Mouse (Mus musculus) mouse trophoblast stem cell (cell line): ENCODE results near the gene Clcn2.

Experiments
- in situ Hi-C, 2 experiments: fragments of 300-500 bp; cut with MseI, MboI; formaldehyde crosslinking; loops; 2 replicates in 1 of 2; 3 replicates in 1 of 2; pipeline ENCODE4 v1.15.1; 2025

The Clcn2 gene

DNA sequence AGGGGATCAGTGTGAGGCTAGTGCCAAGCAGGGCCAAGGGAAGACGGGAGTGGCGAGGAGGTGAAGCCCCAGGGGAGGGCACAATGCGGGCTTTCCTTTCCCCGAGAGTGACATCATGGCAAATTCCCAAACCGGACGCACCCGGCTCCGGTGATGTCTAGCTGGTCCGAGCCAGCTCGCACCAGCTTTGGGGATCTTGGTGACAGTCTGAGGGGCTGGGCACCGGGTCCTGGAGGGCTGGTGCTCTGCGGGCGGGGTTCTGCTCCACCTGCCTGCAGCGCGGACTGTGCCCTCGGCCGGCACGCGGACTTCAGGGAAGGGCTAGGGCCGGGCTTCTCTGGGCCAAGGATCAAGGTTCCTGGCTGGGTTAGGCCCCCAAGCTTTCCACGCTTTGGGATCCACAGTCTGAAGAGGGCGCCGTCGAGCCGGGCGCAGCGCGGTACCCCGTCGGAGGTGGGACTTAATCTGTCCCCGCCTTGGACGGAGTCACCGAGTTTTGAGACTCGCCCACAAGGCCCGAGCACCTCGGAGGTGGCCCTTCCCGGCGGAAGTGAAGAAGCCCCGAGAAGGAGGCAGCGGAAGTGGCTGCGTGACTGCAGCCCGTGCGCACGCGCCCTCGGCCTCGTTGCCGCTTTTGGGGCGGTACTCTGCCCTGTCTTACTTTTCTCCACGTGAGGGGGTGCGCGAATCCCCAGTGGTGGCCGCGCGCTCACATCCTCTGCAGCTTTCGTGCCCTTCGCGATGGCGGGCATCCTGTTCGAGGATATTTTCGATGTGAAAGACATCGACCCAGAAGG lies at the start of gene Clcn2, which contains the start of gene Polr2h:
Gene Clcn2 (minus strand): TSS at position 566 of the 797 bp plus-strand sequence.
Gene Polr2h (plus strand): TSS at position 485 of the 797 bp plus-strand sequence.
- in situ Hi-C loops, result no loop called here

DNA sequence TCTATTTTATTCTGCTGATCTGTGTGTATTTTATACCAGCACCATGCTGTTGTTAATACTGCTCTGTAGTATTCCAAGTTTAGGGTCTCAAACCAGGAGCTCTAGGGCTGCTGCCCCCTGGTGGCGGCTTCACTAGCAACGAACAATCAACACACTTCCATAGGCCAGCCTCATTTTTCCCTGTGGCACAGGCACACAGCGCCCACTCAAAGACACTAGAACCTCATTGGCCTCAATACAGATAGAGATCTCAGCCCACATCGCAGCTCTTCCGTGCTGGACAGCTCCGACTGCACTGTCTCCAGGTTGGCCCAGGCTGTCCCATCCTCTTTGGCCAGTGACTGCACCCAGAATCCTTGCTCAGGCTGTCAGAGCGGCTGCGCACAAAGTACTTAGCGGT lies 47.7 kb upstream of the Clcn2 start:
- in situ Hi-C loops, result no loop called here

DNA sequence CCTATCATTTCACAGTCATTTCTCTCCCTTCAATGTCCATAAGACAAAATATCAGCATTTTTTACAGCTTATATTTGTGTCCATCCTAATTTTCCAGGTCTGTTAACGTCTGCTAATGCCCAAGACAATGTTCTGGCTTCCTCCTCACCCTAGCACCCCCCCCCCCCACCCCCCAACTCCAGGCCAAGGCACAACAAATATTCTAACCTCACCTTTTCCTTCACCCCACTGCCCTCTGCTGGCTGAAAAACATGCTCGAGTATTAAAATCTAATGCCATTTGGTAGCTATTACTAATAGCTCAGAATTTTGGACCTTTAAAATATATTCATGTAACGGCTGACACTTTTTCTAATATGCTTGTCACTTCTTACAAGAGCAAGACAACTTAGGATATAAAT lies 44.1 kb upstream of the Clcn2 start:
- in situ Hi-C loops, result loop anchor here (5.0 kb wide), 1 partner anchor 34 kb away; no protein-coding TSS in a partner anchor

DNA sequence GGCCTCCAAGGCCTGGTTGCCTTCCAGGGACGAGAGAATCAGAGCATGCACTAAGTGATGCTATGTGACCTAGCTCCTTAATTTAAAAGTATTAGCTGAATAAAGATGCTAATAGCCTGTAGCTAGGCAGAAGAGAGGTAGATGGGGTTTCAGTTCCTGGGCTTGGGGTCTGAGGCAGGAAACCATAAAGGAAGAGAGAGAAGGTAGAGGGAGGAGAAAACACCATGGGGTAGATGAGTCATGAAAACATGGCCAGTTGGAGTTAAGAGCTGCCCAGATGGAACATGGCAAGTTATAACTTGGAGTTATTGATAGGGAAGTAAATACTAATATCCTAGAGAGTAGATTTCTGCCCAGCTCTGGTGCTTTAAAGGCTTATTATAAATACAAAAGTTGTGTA lies 39.8 kb upstream of the Clcn2 start:
- in situ Hi-C loops, result no loop called here

DNA sequence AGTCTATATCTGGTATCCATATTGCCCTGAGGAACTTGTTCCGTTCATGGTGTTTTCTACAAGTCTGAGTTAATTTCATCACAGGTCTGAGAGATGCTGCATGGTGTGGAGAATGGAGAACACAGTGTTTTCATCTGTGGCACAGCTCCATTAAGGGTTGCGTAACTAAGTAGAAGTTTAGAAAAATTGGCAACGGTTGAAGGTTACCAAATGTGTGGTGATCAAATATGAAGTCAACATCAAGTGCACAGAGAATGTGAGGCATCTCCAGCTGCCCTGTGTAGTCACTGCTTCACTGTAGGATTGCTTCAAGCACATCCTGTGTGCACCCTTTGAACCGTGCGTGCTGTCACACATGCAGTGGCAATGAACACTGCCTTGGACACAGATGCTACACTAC lies 38.5 kb upstream of the Clcn2 start:
- in situ Hi-C loops, result no loop called here

DNA sequence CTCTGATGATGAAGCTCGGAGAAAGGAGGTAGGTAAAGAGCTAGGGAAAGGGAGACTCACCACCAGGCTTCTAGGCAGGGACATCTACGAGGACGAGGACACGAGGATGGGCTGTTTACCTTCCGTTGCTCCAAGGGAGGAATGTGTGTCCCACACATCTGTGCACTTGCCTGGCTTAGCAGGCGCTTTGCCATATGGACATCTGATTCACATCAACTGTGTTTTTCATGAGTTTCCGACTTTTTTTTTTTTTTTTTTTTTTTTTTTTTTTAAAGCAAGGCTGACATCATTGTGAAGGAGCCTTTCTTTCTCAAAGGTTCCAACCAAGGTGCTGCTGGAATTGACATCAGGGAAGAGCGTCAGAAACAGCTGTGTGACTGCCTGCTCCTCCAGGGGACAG lies 33.0 kb upstream of the Clcn2 start:
- in situ Hi-C loops, result no loop called here

DNA sequence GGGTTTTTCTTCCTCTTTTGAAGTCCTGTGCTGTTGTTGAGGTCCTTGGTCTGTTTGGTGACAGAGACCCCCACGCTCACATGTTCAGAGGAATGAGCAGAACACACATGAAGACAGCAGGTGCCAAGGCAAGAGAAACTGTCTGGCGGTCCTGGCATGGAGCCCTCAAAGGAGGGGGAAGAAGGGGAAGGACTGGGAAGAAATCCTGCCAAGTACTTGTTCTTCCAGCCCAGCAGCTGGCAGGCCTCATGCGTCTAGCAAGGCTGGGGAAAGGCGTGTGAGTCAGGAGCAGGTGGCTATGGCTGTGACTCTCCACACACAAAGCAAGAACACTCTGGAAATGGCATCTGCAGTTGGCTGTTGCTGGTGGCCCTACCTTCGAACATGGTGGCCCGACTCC lies 29.1 kb upstream of the Clcn2 start:
- in situ Hi-C loops, result no loop called here

DNA sequence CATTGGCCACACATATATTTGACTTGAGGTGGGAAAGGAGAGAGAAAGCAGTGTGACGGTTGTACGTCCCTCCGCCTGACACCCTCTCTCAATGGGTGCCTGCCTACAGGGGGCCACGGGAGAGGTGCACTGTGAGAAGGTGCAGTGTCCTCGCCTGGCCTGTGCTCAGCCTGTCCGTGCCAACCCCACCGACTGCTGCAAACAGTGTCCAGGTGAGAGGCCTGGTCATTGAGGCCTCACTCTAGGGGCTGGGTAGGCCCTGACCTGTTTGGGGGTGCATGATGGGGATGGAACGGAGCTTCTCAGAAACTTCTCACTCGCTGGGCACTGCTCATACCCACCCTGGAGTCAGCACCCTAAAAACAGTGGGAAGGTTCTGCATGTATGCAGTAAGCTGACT lies 22.3 kb upstream of the Clcn2 start:
- in situ Hi-C loops, result no loop called here

DNA sequence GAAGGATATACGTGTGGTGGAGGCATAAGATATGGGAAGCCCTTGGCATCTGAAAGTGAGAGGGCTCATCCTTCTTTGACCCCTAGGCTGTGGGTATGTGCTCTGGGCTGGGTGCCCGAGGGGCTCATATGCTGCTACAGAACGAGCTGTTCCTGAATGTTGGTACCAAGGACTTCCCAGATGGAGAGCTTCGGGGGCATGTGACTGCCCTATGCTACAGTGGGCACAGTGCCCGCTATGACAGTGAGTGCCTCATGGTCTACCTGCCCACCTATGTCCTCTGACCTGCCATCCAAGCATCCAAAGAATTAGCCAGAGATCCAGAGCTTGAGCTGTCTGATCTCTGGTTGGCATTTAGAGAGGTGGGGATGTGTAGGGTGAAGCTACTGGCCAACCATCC lies 19.3 kb upstream of the Clcn2 start:
- in situ Hi-C loops, result no loop called here

DNA sequence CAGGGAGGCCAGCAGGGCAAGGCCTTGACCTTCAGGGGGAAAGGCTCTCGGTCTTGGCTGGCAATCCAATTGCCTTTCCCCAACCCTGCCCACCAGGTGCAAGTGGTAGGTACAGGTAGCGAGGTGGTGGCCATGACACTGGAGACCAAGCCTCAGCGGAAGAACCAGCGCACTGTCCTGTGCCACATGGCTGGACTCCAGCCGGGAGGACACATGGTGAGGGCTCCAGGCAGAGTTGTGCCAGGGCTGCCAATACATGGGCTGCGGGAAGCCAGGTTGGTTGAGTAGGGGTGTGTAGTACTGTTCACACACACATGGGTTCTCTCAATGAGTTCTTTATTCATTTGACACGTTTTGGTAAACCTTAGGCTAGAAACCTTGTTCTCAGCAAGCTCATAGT lies 18.6 kb upstream of the Clcn2 start:
- in situ Hi-C loops, result no loop called here

DNA sequence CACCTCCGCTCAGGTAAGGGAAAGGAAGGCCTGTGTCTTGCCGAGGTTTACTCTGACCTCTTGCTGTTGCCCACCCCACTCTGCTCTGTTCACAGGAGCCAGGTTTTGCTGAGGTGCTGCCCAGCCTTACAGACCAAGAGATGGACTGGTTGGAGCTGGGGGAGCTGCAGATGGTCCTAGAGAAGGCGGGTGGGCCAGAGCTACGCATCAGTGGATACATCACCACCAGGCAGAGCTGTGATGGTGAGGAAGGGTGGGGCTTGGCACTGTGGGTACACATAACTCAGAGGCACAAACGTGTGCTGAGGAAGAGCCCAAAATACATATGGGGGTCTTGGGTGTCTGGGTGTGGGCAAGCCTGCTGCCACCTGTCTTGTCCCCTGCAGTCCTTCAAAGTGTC lies 18.1 kb upstream of the Clcn2 start:
- in situ Hi-C loops, result no loop called here

DNA sequence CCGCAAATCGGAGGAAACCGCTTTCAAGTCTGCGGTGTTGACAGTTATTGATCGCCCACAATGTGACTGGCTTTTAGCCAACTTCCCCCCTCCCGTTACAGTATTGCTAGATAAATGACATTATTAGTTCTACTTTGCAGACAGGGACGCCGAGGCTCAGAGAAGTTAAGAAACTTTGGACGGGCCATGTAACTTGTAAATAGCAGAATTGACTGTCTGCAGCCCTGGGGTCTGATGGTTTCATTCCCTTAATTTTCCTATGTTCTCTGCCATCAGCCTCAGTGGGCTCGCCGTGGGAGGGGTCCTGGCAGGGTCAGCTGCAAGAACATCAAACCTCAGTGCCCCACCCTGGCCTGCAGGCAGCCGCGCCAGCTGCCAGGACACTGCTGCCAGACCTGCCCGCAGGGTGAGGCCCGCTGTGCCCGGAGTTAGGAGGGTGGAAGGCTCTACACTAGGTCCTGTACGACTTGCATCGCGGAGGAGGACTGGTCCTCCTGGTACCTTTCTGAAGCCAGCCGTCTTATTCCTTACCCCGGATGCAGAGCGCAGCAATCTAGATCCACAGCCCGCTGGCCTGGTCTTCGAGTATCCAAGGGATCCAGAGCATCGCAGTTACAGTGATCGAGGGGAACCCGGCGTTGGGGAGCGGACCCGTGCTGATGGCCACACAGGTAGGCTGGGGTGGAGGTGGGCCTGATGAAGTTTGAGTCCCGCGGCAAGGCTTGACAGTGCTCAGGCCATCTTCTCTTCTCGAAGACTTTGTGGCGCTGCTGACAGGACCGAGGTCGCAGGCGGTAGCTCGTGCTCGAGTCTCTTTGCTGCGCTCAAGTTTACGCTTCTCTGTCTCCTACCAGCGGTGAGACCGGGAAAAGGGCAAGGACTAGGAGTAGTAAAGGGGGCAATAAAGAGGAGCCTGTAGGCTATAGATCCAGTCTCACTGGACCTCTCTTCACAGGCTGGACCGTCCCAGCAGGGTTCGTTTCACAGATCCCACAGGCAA lies 16.5 kb upstream of the Clcn2 start, which contains the start of gene Thpo:
Gene Thpo (minus strand): TSS at position 781 of the 1,000 bp plus-strand sequence.
- in situ Hi-C loops, result no loop called here

DNA sequence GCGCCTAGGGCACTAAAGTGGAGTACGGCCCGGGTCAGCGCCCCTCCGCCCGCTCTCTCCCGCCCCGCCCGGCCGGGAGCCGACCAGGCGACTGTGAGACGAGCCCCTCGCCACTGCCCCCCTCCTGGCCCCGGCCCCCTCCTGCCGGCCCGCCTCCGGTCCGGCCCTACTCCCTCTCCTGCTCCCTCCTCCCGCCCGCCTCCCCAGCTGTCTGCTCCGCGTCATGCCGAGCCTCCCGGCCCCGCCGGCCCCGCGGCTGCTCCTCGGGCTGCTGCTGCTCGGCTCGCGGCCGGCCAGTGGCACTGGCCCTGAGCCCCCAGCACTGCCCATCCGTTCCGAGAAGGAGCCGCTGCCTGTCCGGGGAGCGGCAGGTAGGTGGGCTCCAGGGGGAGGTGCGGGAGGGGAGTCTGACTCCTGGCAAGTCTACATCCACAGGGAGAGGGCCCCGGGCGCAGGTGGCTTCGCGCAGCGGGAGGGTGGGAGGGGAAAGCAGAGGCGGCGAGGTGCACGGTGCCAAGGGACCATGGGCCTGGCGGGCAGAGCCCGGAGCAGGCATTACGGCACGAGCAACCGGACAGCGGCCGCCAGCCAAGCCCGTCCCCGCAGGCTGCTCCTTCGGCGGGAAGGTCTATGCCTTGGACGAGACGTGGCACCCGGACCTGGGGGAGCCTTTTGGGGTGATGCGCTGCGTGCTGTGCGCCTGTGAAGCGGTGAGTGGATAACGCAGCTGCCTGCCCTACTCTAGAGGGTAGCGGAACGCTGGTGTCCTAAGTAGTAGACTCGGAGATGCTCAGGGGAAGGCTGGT lies 15.6 kb upstream of the Clcn2 start, which contains the start of gene Chrd:
Gene Chrd (plus strand): TSS at position 203 of the 806 bp plus-strand sequence.
- in situ Hi-C loops, result no loop called here

DNA sequence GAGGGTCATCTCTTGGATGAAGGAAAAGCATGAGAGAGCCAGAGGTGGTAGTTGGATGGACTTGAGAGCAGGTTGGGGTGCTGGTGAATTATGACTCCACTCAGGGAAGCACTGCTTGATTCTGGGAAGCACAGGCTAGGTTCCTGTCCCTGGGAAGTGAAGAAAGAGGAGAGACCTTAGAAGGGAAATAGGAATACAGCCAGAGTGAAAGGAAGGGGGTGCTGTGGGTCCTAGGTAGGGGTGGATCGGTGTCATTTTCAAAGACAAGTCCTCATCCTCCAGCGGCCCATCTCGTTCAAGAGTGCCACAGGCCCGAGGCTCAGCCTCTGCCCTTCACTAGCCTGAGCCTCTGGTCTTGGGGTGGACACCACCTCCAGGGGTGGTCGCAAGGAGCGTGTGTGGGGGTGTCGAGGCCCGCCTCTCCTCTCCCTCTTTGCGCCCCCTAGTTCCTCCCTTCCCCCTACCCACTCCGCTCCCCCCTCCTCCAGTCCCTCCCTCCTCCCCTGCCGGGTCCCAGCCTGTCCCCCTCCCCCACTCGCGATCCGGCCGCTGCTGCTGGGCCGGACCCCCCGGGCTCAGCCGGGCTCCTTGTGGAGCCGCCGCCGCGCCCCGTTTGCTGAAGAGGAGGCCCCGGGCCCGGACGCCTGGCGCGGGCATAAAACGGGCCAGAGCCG lies 14.8 kb upstream of the Clcn2 start:
- in situ Hi-C loops, result no loop called here

DNA sequence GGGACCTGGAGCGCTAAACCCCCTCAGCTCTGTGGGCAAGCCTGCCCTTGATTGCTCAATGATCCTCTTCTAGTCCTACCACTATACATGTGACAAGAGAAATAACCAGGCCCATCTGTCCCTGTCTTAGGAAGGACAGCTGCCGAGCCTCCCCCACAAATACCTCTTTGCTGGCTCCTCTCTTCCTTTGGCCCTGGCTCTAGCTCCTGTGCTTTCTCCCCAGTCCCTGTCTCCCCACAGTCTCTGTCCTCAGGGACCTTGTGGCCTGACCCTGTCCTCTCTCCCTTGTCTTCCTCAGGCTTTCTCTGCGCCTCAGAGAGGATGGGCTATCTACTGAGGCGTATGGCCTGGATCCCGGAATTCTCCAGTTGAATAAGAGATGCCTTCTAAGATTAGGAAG lies 14.1 kb upstream of the Clcn2 start:
- in situ Hi-C loops, result no loop called here

DNA sequence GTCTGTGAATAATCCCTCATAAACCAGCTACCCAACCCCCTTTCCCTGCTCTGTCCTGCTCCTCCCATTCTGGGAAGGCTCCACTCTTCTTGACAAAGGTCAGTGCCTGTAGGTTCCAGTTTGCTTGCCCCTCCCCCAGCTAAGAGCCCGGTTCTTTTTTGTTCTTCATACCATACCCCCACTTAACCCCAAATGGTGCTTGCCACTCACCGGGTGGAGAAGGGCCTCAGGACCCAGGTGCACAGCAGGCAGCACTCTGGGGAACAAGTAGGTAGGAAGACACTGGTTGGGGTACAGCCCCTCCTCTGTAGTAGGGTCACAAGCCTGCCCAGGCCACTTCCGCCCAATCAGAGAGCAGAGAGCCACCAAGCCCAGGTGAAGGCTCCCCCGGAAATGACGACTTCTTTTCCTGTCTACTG lies 12.8 kb upstream of the Clcn2 start:
- in situ Hi-C loops, result no loop called here

DNA sequence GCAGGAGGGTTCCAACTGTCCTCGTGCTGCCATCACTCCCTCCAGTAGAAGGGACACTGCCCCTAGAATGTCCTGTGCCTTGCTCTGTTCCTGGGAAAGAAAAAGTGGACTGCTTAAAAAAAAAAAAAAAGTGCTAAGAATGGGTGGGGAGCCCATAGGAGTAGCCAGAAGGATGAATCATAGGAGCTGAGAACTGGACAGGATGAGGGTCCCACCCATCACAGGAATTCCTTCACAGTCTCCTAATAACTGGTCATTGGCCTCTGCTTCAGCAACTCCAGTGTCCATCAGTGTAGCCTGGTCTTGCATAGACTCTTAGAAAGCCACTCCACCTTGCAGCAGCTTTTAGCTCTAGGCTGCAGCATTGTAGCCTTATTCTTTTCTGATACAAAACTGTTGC lies 8.8 kb upstream of the Clcn2 start:
- in situ Hi-C loops, result loop anchor here (5.0 kb wide), 1 partner anchor 36 kb away; no protein-coding TSS in a partner anchor

DNA sequence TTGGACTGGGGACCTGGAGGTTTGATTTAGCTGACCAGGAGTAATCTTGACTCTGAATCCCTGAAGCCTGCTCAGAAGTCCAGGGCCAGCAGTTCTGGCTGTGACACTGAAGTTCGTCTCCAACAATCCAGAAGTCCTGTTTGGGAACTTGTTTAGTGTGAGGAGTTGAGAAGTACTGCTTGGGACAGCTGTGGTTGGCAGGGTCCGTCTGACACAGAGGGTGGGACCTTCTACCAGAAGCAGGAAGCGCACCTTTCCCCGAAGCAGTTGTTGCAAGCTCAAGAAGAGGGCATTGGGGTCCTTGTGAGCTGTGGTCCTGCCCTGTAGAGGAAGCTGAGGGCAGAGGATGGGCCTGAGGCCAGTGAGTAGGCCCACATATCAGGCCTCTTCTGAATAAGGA lies 8.2 kb upstream of the Clcn2 start:
- in situ Hi-C loops, result loop anchor here (5.0 kb wide), 1 partner anchor 37 kb away; no protein-coding TSS in a partner anchor

DNA sequence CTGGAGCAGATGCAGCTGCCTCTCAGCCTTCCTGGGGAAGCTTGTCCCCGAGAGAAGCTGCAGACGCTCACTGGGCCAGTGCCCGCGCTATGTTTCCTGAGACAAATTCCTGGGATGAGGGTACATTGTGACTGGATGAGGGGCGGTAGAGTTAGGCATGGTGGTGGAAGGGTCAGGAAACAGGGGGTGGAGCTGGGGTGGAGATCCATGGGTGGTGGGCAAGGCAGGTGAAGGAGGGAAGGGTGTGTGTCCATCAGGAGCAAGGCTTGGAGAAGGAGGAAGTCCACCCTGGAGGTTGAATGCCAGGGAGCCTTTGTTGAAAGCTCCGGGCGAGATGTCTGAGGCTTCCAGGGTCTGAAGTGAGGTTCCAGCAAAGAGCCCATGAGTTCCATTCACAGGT lies 7.8 kb upstream of the Clcn2 start:
- in situ Hi-C loops, result loop anchor here (5.0 kb wide), 1 partner anchor 37 kb away; no protein-coding TSS in a partner anchor

DNA sequence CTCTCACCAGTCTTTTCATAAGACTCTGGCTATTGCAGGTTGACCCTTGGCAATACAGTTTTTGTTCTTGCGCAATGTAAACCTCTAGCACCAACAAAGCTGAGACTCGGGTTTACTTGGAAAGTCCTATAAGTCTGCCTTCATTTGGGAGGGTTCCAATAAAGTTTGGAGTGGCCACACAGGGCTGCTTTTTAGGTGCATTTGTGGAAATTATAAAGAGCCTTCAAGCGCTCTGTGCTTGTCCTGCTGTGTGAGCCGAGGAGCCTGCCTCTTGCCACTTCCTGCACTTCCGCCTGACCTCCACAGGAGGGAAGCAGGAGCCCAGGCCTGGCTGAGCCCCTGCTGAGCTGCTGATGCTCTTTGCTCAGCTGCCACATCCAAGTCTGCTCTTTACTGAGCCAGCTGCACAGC lies 6.8 kb upstream of the Clcn2 start:
- in situ Hi-C loops, result no loop called here

DNA sequence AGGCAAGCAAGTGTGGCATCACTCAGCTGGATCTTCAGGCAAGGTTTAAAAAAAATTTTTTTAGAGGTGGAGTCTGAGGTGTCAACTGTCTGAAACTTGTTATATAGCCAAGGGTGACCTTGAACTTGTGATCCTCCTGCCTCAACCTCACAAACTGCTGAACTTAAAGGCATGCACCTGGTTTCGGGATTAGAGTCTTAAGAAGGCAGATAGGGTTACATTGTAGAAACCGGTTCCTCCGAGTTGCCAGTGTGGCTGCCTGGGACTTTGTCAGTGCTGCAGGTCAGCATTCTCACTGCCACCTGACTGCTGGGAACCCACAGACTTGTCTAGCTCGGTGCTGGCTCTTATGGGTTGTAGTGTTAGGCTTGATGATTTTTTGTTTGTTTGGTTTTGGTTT lies 5.7 kb upstream of the Clcn2 start:
- in situ Hi-C loops, result no loop called here
